In the genomic region with DNA sequence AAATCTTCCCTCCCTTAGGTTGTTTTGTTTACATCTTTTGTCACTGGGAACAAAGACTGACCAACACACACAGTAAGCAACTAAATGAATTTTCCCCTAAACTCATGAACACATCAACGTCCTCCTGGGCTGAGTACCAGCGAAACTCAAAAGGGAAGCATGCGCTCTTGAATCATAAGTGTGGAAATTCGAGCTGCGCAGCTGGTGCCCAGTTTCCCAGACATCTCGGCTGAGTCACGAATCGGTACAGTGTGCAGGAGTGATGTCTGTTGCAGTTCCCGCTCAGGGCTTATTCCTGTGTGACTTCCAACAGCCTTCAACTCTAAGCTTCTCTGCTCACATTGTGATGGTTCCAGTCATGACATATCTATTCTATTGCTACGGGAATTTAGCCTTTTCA, we compare ENCODE assay signal across 14 mouse cellular contexts.
DNase-seq lines count a peak whose midpoint lies in the region; ATAC-seq and TF ChIP-seq lines count a peak whose summit lies in the region.
"Had no signal": no experiment of that assay in that cellular context is flagged by ENCODE, and none has a peak within 500 bp of the region (broad histone marks: within the 10 kb centered on the region; RNA-seq: fewer than 3 reads in every experiment).

No protein-coding gene starts in this region.

- H3K4me3 ChIP-seq in hindbrain, embryonic 12.5 days = no peak overlapping the region
- no peak overlapping the region for H3K4me3 ChIP-seq in stomach, postnatal 0 days (ENCODE audit: low read depth, low read length)

- TF ChIP-seq CTCF in stomach, postnatal 0 days (IDR thresholded peaks at IDR 0.05; ENCODE audit: low read depth) = no peak

- H3K27ac ChIP-seq in hindbrain, embryonic 12.5 days = no peak overlapping the region
- H3K27ac ChIP-seq in stomach, postnatal 0 days (replicated peaks) = no peak overlapping the region

- H3K9ac ChIP-seq in hindbrain, embryonic 12.5 days = no peak overlapping the region
- no peak overlapping the region for H3K9ac ChIP-seq in stomach, postnatal 0 days (ENCODE audit: low read length)
- H3K9ac ChIP-seq: liver, postnatal 0 days had no signal

- H3K36me3 ChIP-seq in hindbrain, embryonic 12.5 days = no peaks in the 10 kb centered on the region
- H3K36me3 ChIP-seq in stomach, postnatal 0 days (ENCODE audit: control insufficient read depth, insufficient read depth, low read length) = no peaks in the 10 kb centered on the region

- no peak overlapping the region for H3K4me2 ChIP-seq in hindbrain, embryonic 12.5 days (replicated peaks)
- no peak overlapping the region for H3K4me2 ChIP-seq in stomach, postnatal 0 days (replicated peaks; ENCODE audit: low read depth)

- H3K9me3 ChIP-seq in hindbrain, embryonic 12.5 days (replicated peaks) = no peaks in the 10 kb centered on the region
- H3K9me3 ChIP-seq in stomach, postnatal 0 days (ENCODE audit: control insufficient read depth, low read length) = no peaks in the 10 kb centered on the region

- no peak for TF ChIP-seq EP300 in stomach, postnatal 0 days (optimal IDR thresholded peaks at IDR 0.05)

- peak; percentile 59 for DNase-seq in layer of hippocampus, adult 11-12 months (ENCODE audit: low spot score)
- no peak for DNase-seq in layer of hippocampus, adult 9-10 months (ENCODE audit: low spot score)
- DNase-seq in fibroblast of lung, adult 2 months (ENCODE audit: low read depth) = peak; percentile 99
- peak; percentile 76 for DNase-seq in layer of hippocampus, adult 9-11 months
- DNase-seq in right cerebral cortex, adult 2 months (ENCODE audit: low spot score in 2 of 2) = peak; percentile 74 to 75
- no peak for DNase-seq in stomach, postnatal 0 days (ENCODE audit: low spot score)
- no peak for DNase-seq in embryo, embryonic 10 days (ENCODE audit: low spot score)
- DNase-seq: adrenal gland, adult 8-10 months; heart, adult 18-20 months; heart, postnatal 4 days; kidney, adult 18-20 months; liver, postnatal 0 days; thymus, postnatal 36 days had no signal

- 77% methylated on average over 10 of the region's 10 CpGs for WGBS in hindbrain, embryonic 12.5 days
- WGBS in stomach, postnatal 0 days = 69% methylated on average over 10 of the region's 10 CpGs

- H3K4me1 ChIP-seq in hindbrain, embryonic 12.5 days = no peaks in the 10 kb centered on the region
- H3K4me1 ChIP-seq in stomach, postnatal 0 days (replicated peaks; ENCODE audit: control insufficient read depth, insufficient read depth) = no peaks in the 10 kb centered on the region

- ATAC-seq in hindbrain, embryonic 12.5 days (ENCODE audit: low FRiP score) = no peak
- ATAC-seq in stomach, postnatal 0 days (ENCODE audit: low FRiP score, low TSS enrichment) = no peak
- ATAC-seq: liver, postnatal 0 days had no signal

- H3K27me3 ChIP-seq in hindbrain, embryonic 12.5 days = no peaks in the 10 kb centered on the region
- H3K27me3 ChIP-seq in stomach, postnatal 0 days (ENCODE audit: control insufficient read depth, insufficient read depth, low read length) = no peaks in the 10 kb centered on the region

Comparison
In these comparisons a context has a peak if more than half of its experiments do, and no peak if none do; other contexts are left out.
1. DNase-seq: peak in layer of hippocampus, adult 11-12 months (single experiment), fibroblast of lung, adult 2 months (single experiment), layer of hippocampus, adult 9-11 months (single experiment) and right cerebral cortex, adult 2 months (2 of 2); none in layer of hippocampus, adult 9-10 months (single experiment), stomach, postnatal 0 days (single experiment) and embryo, embryonic 10 days (single experiment).